Mouse (Mus musculus): ENCODE data around the gene Snx9. TPM values are rescaled to one million over a fixed set of nuclear protein-coding genes. Genes with fewer than 3 reads are reported as not detected.

Gene Snx9
- polyA plus RNA-seq, 1 experiment = 0.32 TPM

GRCm38 (mm10) chr17:5935680-5936079, 94.6 kb downstream of the Snx9 start:
- Histone ChIP-seq H3K9me3 (ENCODE audit: control insufficient read depth, low read length) (no peaks in the 10 kb centered on the region), H3K36me3 (ENCODE audit: control insufficient read depth) (peaks cover 4% of the 10 kb centered on the region), H3K4me1 (ENCODE audit: control insufficient read depth) (peaks cover 12% of the 10 kb centered on the region), H3K27me3 (ENCODE audit: control insufficient read depth) (peaks cover 20% of the 10 kb centered on the region), H3K4me3 (replicated peaks) (no peak overlapping the region)
- TF ChIP-seq TAL1 (IDR thresholded peaks at IDR 0.05; ENCODE audit: low read length) (no peak), GATA1 (IDR thresholded peaks at IDR 0.05; ENCODE audit: low read length) (no peak)

GRCm38 (mm10) chr17:5936276-5936675, 95.1 kb downstream of the Snx9 start:
- H3K9me3 ChIP-seq (ENCODE audit: control insufficient read depth, low read length) = no peaks in the 10 kb centered on the region
- peaks cover 1% of the 10 kb centered on the region for H3K36me3 ChIP-seq (ENCODE audit: control insufficient read depth)
- TF ChIP-seq TAL1 (IDR thresholded peaks at IDR 0.05; ENCODE audit: low read length) = no peak
- TF ChIP-seq GATA1 (IDR thresholded peaks at IDR 0.05; ENCODE audit: low read length) = no peak
- peaks cover 25% of the 10 kb centered on the region for H3K27me3 ChIP-seq (ENCODE audit: control insufficient read depth)
- H3K4me1 ChIP-seq (ENCODE audit: control insufficient read depth) = peaks cover 16% of the 10 kb centered on the region
- H3K4me3 ChIP-seq (replicated peaks) = no peak overlapping the region

GRCm38 (mm10) chr17:5937441-5937840, 96.3 kb downstream of the Snx9 start:
- Histone ChIP-seq H3K4me3 (replicated peaks) (no peak overlapping the region), H3K4me1 (ENCODE audit: control insufficient read depth) (peaks cover 19% of the 10 kb centered on the region), H3K9me3 (ENCODE audit: control insufficient read depth, low read length) (no peaks in the 10 kb centered on the region), H3K27me3 (ENCODE audit: control insufficient read depth) (peaks cover 36% of the 10 kb centered on the region), H3K36me3 (ENCODE audit: control insufficient read depth) (no peaks in the 10 kb centered on the region)
- no peak for TF ChIP-seq TAL1 (IDR thresholded peaks at IDR 0.05; ENCODE audit: low read length)
- TF ChIP-seq GATA1 (IDR thresholded peaks at IDR 0.05; ENCODE audit: low read length) = no peak

GRCm38 (mm10) chr17:5939871-5940270, 98.7 kb downstream of the Snx9 start:
- H3K9me3 ChIP-seq (ENCODE audit: control insufficient read depth, low read length) = no peaks in the 10 kb centered on the region
- no peak overlapping the region for H3K4me3 ChIP-seq (replicated peaks)
- H3K36me3 ChIP-seq (ENCODE audit: control insufficient read depth) = no peaks in the 10 kb centered on the region
- H3K27me3 ChIP-seq (ENCODE audit: control insufficient read depth) = peaks cover 42% of the 10 kb centered on the region
- peaks cover 14% of the 10 kb centered on the region for H3K4me1 ChIP-seq (ENCODE audit: control insufficient read depth)
- TF ChIP-seq GATA1 (IDR thresholded peaks at IDR 0.05; ENCODE audit: low read length) = no peak

- Histone ChIP-seq H3K27me3 (ENCODE audit: control insufficient read depth) (peaks cover 42% of the 10 kb centered on the region), H3K36me3 (ENCODE audit: control insufficient read depth) (no peaks in the 10 kb centered on the region), H3K4me3 (replicated peaks) (peak overlapping the region; percentile 46), H3K4me1 (ENCODE audit: control insufficient read depth) (peaks cover 9% of the 10 kb centered on the region), H3K9me3 (ENCODE audit: control insufficient read depth, low read length) (no peaks in the 10 kb centered on the region)
- TF ChIP-seq TAL1 (IDR thresholded peaks at IDR 0.05; ENCODE audit: low read length) (no peak), GATA1 (IDR thresholded peaks at IDR 0.05; ENCODE audit: low read length) (no peak)
Observed at GRCm38 (mm10) chr17:5940792-5941191, 99.7 kb downstream of the Snx9 start.

- Histone ChIP-seq H3K9me3 (ENCODE audit: control insufficient read depth, low read length) (no peaks in the 10 kb centered on the region), H3K27me3 (ENCODE audit: control insufficient read depth) (peaks cover 42% of the 10 kb centered on the region), H3K4me1 (ENCODE audit: control insufficient read depth) (peaks cover 9% of the 10 kb centered on the region), H3K36me3 (ENCODE audit: control insufficient read depth) (no peaks in the 10 kb centered on the region), H3K4me3 (replicated peaks) (peak within 1 kb of the TSS; percentile 65)
- TF ChIP-seq TAL1 (IDR thresholded peaks at IDR 0.05; ENCODE audit: low read length) (no peak), GATA1 (IDR thresholded peaks at IDR 0.05; ENCODE audit: low read length) (no peak)
Observed at GRCm38 (mm10) chr17:5941230-5942043, 100.3 kb downstream of the Snx9 start, which contains the start of gene Synj2. TSS of gene Synj2 (plus strand) at chr17:5941280.

GRCm38 (mm10) chr17:5942156-5942555, 101.0 kb downstream of the Snx9 start:
- Histone ChIP-seq H3K4me3 (replicated peaks) (no peak overlapping the region), H3K36me3 (ENCODE audit: control insufficient read depth) (no peaks in the 10 kb centered on the region), H3K27me3 (ENCODE audit: control insufficient read depth) (peaks cover 42% of the 10 kb centered on the region), H3K9me3 (ENCODE audit: control insufficient read depth, low read length) (no peaks in the 10 kb centered on the region), H3K4me1 (ENCODE audit: control insufficient read depth) (peaks cover 9% of the 10 kb centered on the region)
- TF ChIP-seq GATA1 (IDR thresholded peaks at IDR 0.05; ENCODE audit: low read length) = no peak
- no peak for TF ChIP-seq TAL1 (IDR thresholded peaks at IDR 0.05; ENCODE audit: low read length)

- H3K4me3 ChIP-seq (replicated peaks) = no peak overlapping the region
- TF ChIP-seq GATA1 (IDR thresholded peaks at IDR 0.05; ENCODE audit: low read length) (no peak), TAL1 (IDR thresholded peaks at IDR 0.05; ENCODE audit: low read length) (no peak)
- no peaks in the 10 kb centered on the region for H3K36me3 ChIP-seq (ENCODE audit: control insufficient read depth)
- H3K9me3 ChIP-seq (ENCODE audit: control insufficient read depth, low read length) = no peaks in the 10 kb centered on the region
- H3K4me1 ChIP-seq (ENCODE audit: control insufficient read depth) = peaks cover 9% of the 10 kb centered on the region
- H3K27me3 ChIP-seq (ENCODE audit: control insufficient read depth) = peaks cover 42% of the 10 kb centered on the region
Observed at GRCm38 (mm10) chr17:5943053-5943452, 101.9 kb downstream of the Snx9 start.

- no peak overlapping the region for H3K4me3 ChIP-seq (replicated peaks)
Observed at GRCm38 (mm10) chr17:5947039-5947438, 105.9 kb downstream of the Snx9 start.

More at GRCm38 (mm10) chr17:5947039-5947438, 105.9 kb downstream of the Snx9 start:
- Histone ChIP-seq H3K36me3 (ENCODE audit: control insufficient read depth) (no peaks in the 10 kb centered on the region), H3K27me3 (ENCODE audit: control insufficient read depth) (peaks cover 10% of the 10 kb centered on the region), H3K9me3 (ENCODE audit: control insufficient read depth, low read length) (no peaks in the 10 kb centered on the region; the same call in 1 of the 2 replicates), H3K4me1 (ENCODE audit: control insufficient read depth) (no peaks in the 10 kb centered on the region)
- TF ChIP-seq TAL1 (IDR thresholded peaks at IDR 0.05; ENCODE audit: low read length) (no peak), GATA1 (IDR thresholded peaks at IDR 0.05; ENCODE audit: low read length) (no peak)

Data from erythroblast, embryonic 14.5 days (primary cell).